ENCODE assay signal across 19 mouse cellular contexts in the genomic region with DNA sequence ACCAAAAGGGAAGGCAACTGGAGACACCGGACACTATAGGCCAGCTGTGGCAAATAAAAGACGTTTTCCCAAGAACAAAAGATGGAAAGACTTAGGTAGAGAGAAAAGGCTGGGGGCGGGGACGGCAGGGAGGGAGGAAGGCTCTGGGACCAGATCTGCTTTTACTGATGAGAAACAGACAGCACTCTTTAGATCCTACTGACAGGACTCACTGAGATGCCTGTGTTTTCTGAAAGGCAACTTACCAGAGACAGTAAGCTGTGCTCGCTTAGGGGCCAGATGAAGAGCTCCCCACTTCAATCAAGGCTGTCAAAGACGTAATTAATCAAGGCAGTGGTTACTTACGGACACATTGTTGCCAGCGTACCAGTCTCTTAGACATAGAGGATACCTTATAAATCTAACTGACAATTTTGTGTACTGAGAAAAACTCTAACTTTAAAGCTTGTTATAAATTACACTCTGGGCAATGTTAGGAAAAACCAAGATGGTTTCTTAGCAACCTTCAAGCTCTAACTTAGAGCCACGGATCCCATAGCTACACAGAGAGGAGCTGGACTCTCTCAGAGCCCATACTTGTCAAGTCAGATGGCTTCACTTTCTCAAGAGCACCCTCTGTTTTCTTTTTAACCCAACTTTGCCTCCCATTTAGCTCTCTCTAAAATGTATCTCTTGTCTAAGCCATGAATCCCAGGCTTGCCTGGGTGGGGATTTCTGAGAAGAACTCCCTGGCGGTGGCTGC. TPM values are rescaled to one million over a fixed set of nuclear protein-coding genes. Genes with fewer than 3 reads are reported as not detected.
A peak's percentile ranks its signal among the peaks of the same experiment; 100 is the strongest.
DNase-seq lines count a peak whose midpoint lies in the region; ATAC-seq and TF ChIP-seq lines count a peak whose summit lies in the region.
"Had no signal": no experiment of that assay in that cellular context is flagged by ENCODE, and none has a peak within 500 bp of the region (broad histone marks: within the 10 kb centered on the region; RNA-seq: fewer than 3 reads in every experiment).

No protein-coding gene starts in this region.

- no peak overlapping the region for H3K4me2 ChIP-seq in limb, embryonic 12.5 days
- no peak overlapping the region for H3K4me2 ChIP-seq in embryonic facial prominence, embryonic 15.5 days (replicated peaks)
- no peak overlapping the region for H3K4me2 ChIP-seq in limb, embryonic 14.5 days (replicated peaks; ENCODE audit: low read depth, low read length, severe bottlenecking)
- H3K4me2 ChIP-seq in stomach, embryonic 16.5 days (ENCODE audit: low read depth, low read length), result no peak overlapping the region
- H3K4me2 ChIP-seq: forebrain, embryonic 15.5 days; heart, embryonic 13.5 days; midbrain, embryonic 12.5 days had no signal

- no peaks in the 10 kb centered on the region for H3K9me3 ChIP-seq in limb, embryonic 12.5 days
- H3K9me3 ChIP-seq in limb, embryonic 10.5 days (replicated peaks), result no peaks in the 10 kb centered on the region
- no peaks in the 10 kb centered on the region for H3K9me3 ChIP-seq in embryonic facial prominence, embryonic 15.5 days (replicated peaks)
- H3K9me3 ChIP-seq in limb, embryonic 14.5 days (ENCODE audit: control insufficient read depth, low read length), result no peaks in the 10 kb centered on the region
- H3K9me3 ChIP-seq in stomach, embryonic 16.5 days (replicated peaks; ENCODE audit: control insufficient read depth, low read length), result no peaks in the 10 kb centered on the region
- H3K9me3 ChIP-seq: forebrain, embryonic 15.5 days; heart, embryonic 13.5 days; midbrain, embryonic 12.5 days had no signal

- H3K9ac ChIP-seq in limb, embryonic 12.5 days (replicated peaks), result no peak overlapping the region
- H3K9ac ChIP-seq in embryonic facial prominence, embryonic 15.5 days, result no peak overlapping the region
- no peak overlapping the region for H3K9ac ChIP-seq in limb, embryonic 14.5 days (ENCODE audit: low read depth, low read length, severe bottlenecking)
- no peak overlapping the region for H3K9ac ChIP-seq in stomach, embryonic 16.5 days (ENCODE audit: low read length)
- H3K9ac ChIP-seq: forebrain, embryonic 15.5 days; heart, embryonic 13.5 days; midbrain, embryonic 12.5 days had no signal

- H3K4me1 ChIP-seq in limb, embryonic 12.5 days (replicated peaks), result no peaks in the 10 kb centered on the region
- no peaks in the 10 kb centered on the region for H3K4me1 ChIP-seq in limb, embryonic 10.5 days
- H3K4me1 ChIP-seq in embryonic facial prominence, embryonic 15.5 days, result peaks cover 15% of the 10 kb centered on the region
- peaks cover 3% of the 10 kb centered on the region; the same call in 1 of the 2 replicates for H3K4me1 ChIP-seq in limb, embryonic 14.5 days (ENCODE audit: control insufficient read depth, insufficient read depth, low read length)
- H3K4me1 ChIP-seq in stomach, embryonic 16.5 days (ENCODE audit: control insufficient read depth, insufficient read depth, low read length), result peaks cover 5% of the 10 kb centered on the region
- H3K4me1 ChIP-seq: midbrain, embryonic 12.5 days had no signal

- H3K27me3 ChIP-seq in limb, embryonic 12.5 days, result no peaks in the 10 kb centered on the region
- H3K27me3 ChIP-seq in limb, embryonic 10.5 days (ENCODE audit: low read depth, poor library complexity, severe bottlenecking), result no peaks in the 10 kb centered on the region
- H3K27me3 ChIP-seq in embryonic facial prominence, embryonic 15.5 days, result no peaks in the 10 kb centered on the region
- H3K27me3 ChIP-seq in limb, embryonic 14.5 days (ENCODE audit: control insufficient read depth, insufficient read depth, low read length), result no peaks in the 10 kb centered on the region
- H3K27me3 ChIP-seq in stomach, embryonic 16.5 days (ENCODE audit: control insufficient read depth, insufficient read depth, low read length), result no peaks in the 10 kb centered on the region
- H3K27me3 ChIP-seq: forebrain, embryonic 15.5 days; heart, embryonic 13.5 days; midbrain, embryonic 12.5 days had no signal

- 0 out of 2 replicates have a peak overlapping the region, but pooled peaks have one; percentile 42 for H3K27ac ChIP-seq in limb, embryonic 12.5 days
- H3K27ac ChIP-seq in limb, embryonic 10.5 days, result no peak overlapping the region
- peak overlapping the region; percentile 12; the same call in 1 of the 2 replicates for H3K27ac ChIP-seq in embryonic facial prominence, embryonic 15.5 days (replicated peaks)
- peak overlapping the region; percentile 63 for H3K27ac ChIP-seq in limb, embryonic 14.5 days (replicated peaks; ENCODE audit: low read depth, low read length)
- peak overlapping the region; percentile 58 for H3K27ac ChIP-seq in stomach, embryonic 16.5 days (ENCODE audit: low read length)
- H3K27ac ChIP-seq: forebrain, embryonic 15.5 days; heart, embryonic 13.5 days; hindbrain, postnatal 0 days; midbrain, embryonic 12.5 days had no signal

- 43% methylated on average over 10 of the region's 10 CpGs for WGBS in limb, embryonic 12.5 days
- WGBS in limb, embryonic 10.5 days, result 49% methylated on average over 10 of the region's 10 CpGs
- 36% methylated on average over 10 of the region's 10 CpGs for WGBS in embryonic facial prominence, embryonic 15.5 days
- WGBS in limb, embryonic 14.5 days, result 32% methylated on average over 10 of the region's 10 CpGs
- WGBS in stomach, embryonic 16.5 days, result 48% methylated on average over 10 of the region's 10 CpGs

- no peak for DNase-seq in limb, embryonic 10.5 days (ENCODE audit: low spot score)
- DNase-seq in limb, embryonic 14.5 days (ENCODE audit: low spot score), result peak; percentile 23
- no peak for DNase-seq in cerebellum, adult 11 months
- DNase-seq: adrenal gland, adult 2 months; heart, adult 11 months; heart, postnatal 36 days; liver; lung, adult 18-20 months; right cerebral cortex, adult 18-20 months; thymus, postnatal 36 days had no signal

- no peak for TF ChIP-seq POLR2A in limb, embryonic 14.5 days (IDR thresholded peaks at IDR 0.05; ENCODE audit: borderline replicate concordance, extremely low read depth, insufficient read depth, insufficient read length)

- no peaks in the 10 kb centered on the region for H3K36me3 ChIP-seq in limb, embryonic 12.5 days
- no peaks in the 10 kb centered on the region for H3K36me3 ChIP-seq in limb, embryonic 10.5 days
- no peaks in the 10 kb centered on the region for H3K36me3 ChIP-seq in embryonic facial prominence, embryonic 15.5 days
- H3K36me3 ChIP-seq in limb, embryonic 14.5 days (ENCODE audit: control insufficient read depth, insufficient read depth, low read length), result no peaks in the 10 kb centered on the region
- H3K36me3 ChIP-seq in stomach, embryonic 16.5 days (ENCODE audit: control insufficient read depth, insufficient read depth, low read length), result no peaks in the 10 kb centered on the region
- H3K36me3 ChIP-seq: forebrain, embryonic 15.5 days; heart, embryonic 13.5 days; midbrain, embryonic 12.5 days had no signal

- ATAC-seq in limb, embryonic 12.5 days (ENCODE audit: insufficient number of reproducible peaks, insufficient read depth, low FRiP score, low TSS enrichment, low read depth), result no peak
- no peak for ATAC-seq in embryonic facial prominence, embryonic 15.5 days (ENCODE audit: insufficient number of reproducible peaks, low FRiP score, low TSS enrichment, low read depth)
- no peak for ATAC-seq in limb, embryonic 14.5 days (ENCODE audit: low FRiP score, low read depth)
- ATAC-seq in stomach, embryonic 16.5 days (ENCODE audit: insufficient read depth, low FRiP score), result peak; percentile 64; the same call in 1 of the 2 replicates
- no peak for ATAC-seq in monocyte, adult 5-6 weeks (replicated peaks; ENCODE audit: insufficient number of reproducible peaks, low FRiP score, low TSS enrichment, poor library complexity, severe bottlenecking)
- ATAC-seq: forebrain, embryonic 15.5 days; hindbrain, postnatal 0 days had no signal

- H3K4me3 ChIP-seq in limb, embryonic 12.5 days (replicated peaks), result no peak overlapping the region
- H3K4me3 ChIP-seq in limb, embryonic 10.5 days, result no peak overlapping the region
- H3K4me3 ChIP-seq in embryonic facial prominence, embryonic 15.5 days (replicated peaks), result no peak overlapping the region
- no peak overlapping the region for H3K4me3 ChIP-seq in limb, embryonic 14.5 days (replicated peaks; ENCODE audit: low read length)
- H3K4me3 ChIP-seq in stomach, embryonic 16.5 days (replicated peaks; ENCODE audit: low read length), result no peak overlapping the region
- H3K4me3 ChIP-seq: forebrain, embryonic 15.5 days; heart, embryonic 13.5 days; midbrain, embryonic 12.5 days; myocyte had no signal

RNA-seq across cellular contexts. Expression of a gene that starts 47.0 kb away (rescaled TPM):
- polyA plus RNA-seq in limb, embryonic 12.5 days (2016; fragmentation: Nextera tagmentation; extraction: Ambion mirVana), result 1.3 and 1.7 TPM in 2 replicates
- polyA plus RNA-seq in limb, embryonic 10.5 days (2016; fragmentation: Nextera tagmentation; extraction: Ambion mirVana), result 0.20 and 0.35 TPM in 2 replicates
- 2.0 and 2.1 TPM in 2 replicates for polyA plus RNA-seq in embryonic facial prominence, embryonic 15.5 days (2015; fragmentation: Nextera tagmentation; extraction: Ambion mirVana)
- polyA plus RNA-seq in limb, embryonic 14.5 days (2012; rRNA removed), result 8.0 and 10.7 TPM in 2 replicates
- 3.9 and 5.1 TPM in 2 replicates for polyA plus RNA-seq in limb, embryonic 14.5 days (2014; fragmentation: Nextera tagmentation; extraction: Ambion mirVana)
- polyA plus RNA-seq in stomach, embryonic 16.5 days (2015; fragmentation: Nextera tagmentation; extraction: Ambion mirVana), result 1.9 TPM in 2 replicates
- not detected in 3 replicates for total RNA-seq in monocyte, adult 5-6 weeks (2017)
